In the genomic region with DNA sequence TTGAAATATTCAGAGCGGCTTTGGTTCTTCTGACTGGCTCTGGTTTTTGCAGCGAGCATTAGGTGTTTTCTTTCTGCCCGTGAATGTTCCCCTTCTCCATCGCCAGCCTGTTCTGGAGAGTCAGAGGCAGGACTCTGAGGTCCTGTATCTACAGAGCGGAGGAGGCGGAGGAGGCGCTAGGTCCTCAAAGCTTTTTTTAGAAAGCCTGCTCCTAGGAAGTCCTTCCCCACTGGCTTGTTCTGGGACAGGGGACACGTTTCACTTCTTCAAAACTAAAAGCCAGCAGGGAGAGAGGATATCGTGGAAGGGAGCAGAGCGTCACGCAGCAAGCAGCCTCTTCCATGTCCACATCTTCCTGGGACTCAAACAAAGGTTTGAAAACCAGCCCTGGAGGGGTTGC, we compare ENCODE assay signal across 10 mouse cellular contexts. TPM values are rescaled to one million over a fixed set of nuclear protein-coding genes. Genes with fewer than 3 reads are reported as not detected.
DNase-seq lines count a peak whose midpoint lies in the region; ATAC-seq and TF ChIP-seq lines count a peak whose summit lies in the region.
"Had no signal": no experiment of that assay in that cellular context is flagged by ENCODE, and none has a peak within 500 bp of the region (broad histone marks: within the 10 kb centered on the region; RNA-seq: fewer than 3 reads in every experiment).

No protein-coding gene starts in this region.

- H3K36me3 ChIP-seq in heart, adult 2 months (ENCODE audit: control insufficient read depth, insufficient read depth, low read length) = no peaks in the 10 kb centered on the region
- H3K36me3 ChIP-seq in heart, embryonic 14.5 days (ENCODE audit: control insufficient read depth, insufficient read depth, low read length) = no peaks in the 10 kb centered on the region
- H3K36me3 ChIP-seq in liver, embryonic 16.5 days (ENCODE audit: control insufficient read depth, insufficient read depth) = no peaks in the 10 kb centered on the region

- no peak for TF ChIP-seq EP300 in heart, adult 2 months (IDR thresholded peaks at IDR 0.05; ENCODE audit: insufficient read depth, low read depth, low read length)

- TF ChIP-seq POLR2A in heart, adult 2 months (IDR thresholded peaks at IDR 0.05; ENCODE audit: insufficient read depth, low read depth, low read length) = no peak
- TF ChIP-seq POLR2A in bone marrow macrophage, adult 2 months (IDR thresholded peaks at IDR 0.05; ENCODE audit: borderline replicate concordance, low read depth, low read length) = peak; percentile 32; the same call in 1 of the 2 replicates

- no peak overlapping the region for H3K9ac ChIP-seq in heart, adult 2 months (ENCODE audit: low read depth, low read length)
- H3K9ac ChIP-seq in heart, embryonic 14.5 days (ENCODE audit: low read length) = 0 out of 2 replicates have a peak overlapping the region, but pooled peaks have one; percentile 19
- no peak overlapping the region for H3K9ac ChIP-seq in liver, embryonic 16.5 days (ENCODE audit: low read depth, low read length)

- H3K4me1 ChIP-seq in heart, adult 2 months (ENCODE audit: control insufficient read depth, insufficient read depth, low read length) = peaks cover 7% of the 10 kb centered on the region
- H3K4me1 ChIP-seq in bone marrow macrophage, adult 2 months (ENCODE audit: control insufficient read depth, insufficient read depth, low read length) = peaks cover 65% of the 10 kb centered on the region
- peaks cover 21 to 29% of the 10 kb centered on the region in 2 experiments for H3K4me1 ChIP-seq in heart, embryonic 14.5 days (ENCODE audit: control insufficient read depth in 2 of 2, insufficient read depth in 2 of 2, low read length in 2 of 2)
- H3K4me1 ChIP-seq in liver, embryonic 16.5 days (ENCODE audit: control insufficient read depth, low read depth, low read length) = peaks cover 15% of the 10 kb centered on the region

- H3K9me3 ChIP-seq in heart, embryonic 14.5 days (ENCODE audit: control insufficient read depth, low read length) = no peaks in the 10 kb centered on the region
- no peaks in the 10 kb centered on the region for H3K9me3 ChIP-seq in liver, embryonic 16.5 days (replicated peaks; ENCODE audit: control insufficient read depth, low read length)

- ATAC-seq in heart, embryonic 14.5 days (ENCODE audit: insufficient number of reproducible peaks, insufficient read depth, low FRiP score, low read depth) = no peak
- no peak for ATAC-seq in liver, embryonic 16.5 days (ENCODE audit: low read depth)

- WGBS in heart, adult 2 months = 48% methylated on average over 11 of the region's 11 CpGs
- WGBS in heart, embryonic 14.5 days = 46% methylated on average over 11 of the region's 11 CpGs
- 54% methylated on average over 11 of the region's 11 CpGs for WGBS in liver, embryonic 16.5 days (ENCODE audit: insufficient replicate concordance)

- H3K4me2 ChIP-seq in heart, embryonic 14.5 days (ENCODE audit: low read length) = peak overlapping the region; percentile 29
- no peak overlapping the region for H3K4me2 ChIP-seq in liver, embryonic 16.5 days (ENCODE audit: low read depth, low read length)

- peak; percentile 36 to 49 for DNase-seq in heart, adult 2 months
- DNase-seq in heart, postnatal 25 days (ENCODE audit: low spot score) = no peak
- no peak for DNase-seq in cerebellum, adult 8-10 months
- no peak for DNase-seq in B cell, adult 2 months
- no peak for DNase-seq in right cerebral cortex, postnatal 25 days
- DNase-seq: cerebellum, postnatal 25 days; right cerebral cortex, postnatal 4 days had no signal

- H3K79me2 ChIP-seq in heart, adult 2 months (replicated peaks; ENCODE audit: control insufficient read depth, insufficient read depth, low read length) = no peaks in the 10 kb centered on the region

- no peaks in the 10 kb centered on the region for H3K27me3 ChIP-seq in heart, adult 2 months (ENCODE audit: control insufficient read depth, insufficient read depth, low read length)
- no peaks in the 10 kb centered on the region for H3K27me3 ChIP-seq in heart, embryonic 14.5 days (ENCODE audit: control insufficient read depth, insufficient read depth, low read length)
- H3K27me3 ChIP-seq in liver, embryonic 16.5 days (ENCODE audit: control insufficient read depth, insufficient read depth, low read depth, low read length) = no peaks in the 10 kb centered on the region

- intact Hi-C loops in heart, adult 2 months (cut with DNase I) = no loop called here
- intact Hi-C loops in heart, postnatal 25 days (cut with DNase I) = no loop called here

- TF ChIP-seq CTCF in heart, adult 2 months (IDR thresholded peaks at IDR 0.05) = no peak
- TF ChIP-seq CTCF in bone marrow macrophage, adult 2 months (IDR thresholded peaks at IDR 0.05; ENCODE audit: low read depth, low read length) = no peak

- H3K4me3 ChIP-seq in heart, adult 2 months = no peak overlapping the region
- H3K4me3 ChIP-seq in bone marrow macrophage, adult 2 months (ENCODE audit: insufficient read depth, low read length) = peak overlapping the region; percentile 41
- no peak overlapping the region for H3K4me3 ChIP-seq in heart, embryonic 14.5 days (ENCODE audit: control insufficient read depth in 1 of 2, insufficient read depth in 1 of 2, low read depth in 1 of 2, low read length in 2 of 2)
- H3K4me3 ChIP-seq in liver, embryonic 16.5 days (ENCODE audit: low read depth, low read length) = no peak overlapping the region

- H3K27ac ChIP-seq in heart, adult 2 months = peak overlapping the region; percentile 31; the same call in 1 of the 2 replicates
- peak overlapping the region; percentile 100 for H3K27ac ChIP-seq in bone marrow macrophage, adult 2 months (ENCODE audit: insufficient read depth, low read depth, low read length)
- H3K27ac ChIP-seq in heart, embryonic 14.5 days (replicated peaks in 1 of 2; ENCODE audit: control insufficient read depth in 1 of 2, insufficient read depth in 1 of 2, low read depth in 2 of 2, low read length in 2 of 2) = no peak overlapping the region
- peak overlapping the region; percentile 36 for H3K27ac ChIP-seq in liver, embryonic 16.5 days (ENCODE audit: low read length)

RNA-seq across cellular contexts. Expression of gene Nek6, which starts 26.9 kb away (rescaled TPM):
- total RNA-seq in heart, adult 2 months (2021) = 1 to 10 TPM; 2.9 to 3.3 TPM
- polyA plus RNA-seq in heart, adult 2 months (2012; rRNA removed) = 5.5 and 5.8 TPM in 2 replicates
- total RNA-seq in heart, postnatal 25 days (2021) = 1 to 10 TPM; 3.4 to 4.3 TPM
- polyA plus RNA-seq in bone marrow macrophage, adult 2 months (2012; ENCODE audit: insufficient read depth, insufficient read length, missing spikeins) = 15.8 and 17.0 TPM in 2 replicates
- polyA plus RNA-seq in heart, embryonic 14.5 days (2014; fragmentation: Nextera tagmentation; extraction: Ambion mirVana) = 57.7 and 69.7 TPM in 2 replicates
- polyA plus RNA-seq in liver, embryonic 16.5 days (2015; fragmentation: Nextera tagmentation; extraction: Ambion mirVana) = 43.5 and 47.6 TPM in 2 replicates

Comparison
In these comparisons a context has a peak if more than half of its experiments do, and no peak if none do; other contexts are left out.
1. DNase-seq: peak in heart, adult 2 months (2 of 2); none in heart, postnatal 25 days (single experiment), cerebellum, adult 8-10 months (single experiment), B cell, adult 2 months (0 of 2) and right cerebral cortex, postnatal 25 days (single experiment).
2. H3K27ac ChIP-seq: peak in heart, adult 2 months (single experiment), bone marrow macrophage, adult 2 months (single experiment) and liver, embryonic 16.5 days (single experiment); none in heart, embryonic 14.5 days (0 of 2).